Mouse (Mus musculus) forebrain, embryonic 12.5 days (tissue): ENCODE data around the gene Tulp3. TPM values are rescaled to one million over a fixed set of nuclear protein-coding genes. Genes with fewer than 3 reads are reported as not detected.
A peak's percentile ranks its signal among the peaks of the same experiment; 100 is the strongest.

Source experiments
- ATAC-seq: fragments of 200-750 bp; cut with Nextera tagmentation; 2 replicates; pipeline ENCODE4 v1.8.0; 2017; ENCODE audit warnings: moderate TSS enrichment; ENCODE audit not compliant: low FRiP score
- H3K27ac ChIP-seq: fragments of 300-500 bp; sonication (generic); 2 replicates; pipeline ENCODE4 v1.5.1; 2016; ENCODE audit warnings: mild to moderate bottlenecking
- H3K27me3 ChIP-seq: fragments of 300-500 bp; sonication (generic); 2 replicates; pipeline ENCODE4 v1.6.1; 2016; ENCODE audit warnings: mild to moderate bottlenecking
- H3K36me3 ChIP-seq: fragments of 300-500 bp; sonication (generic); replicated peaks from 2 replicates; pipeline ENCODE4 v1.6.1; 2016; ENCODE audit warnings: mild to moderate bottlenecking
- H3K4me1 ChIP-seq: fragments of 300-500 bp; sonication (generic); 2 replicates; pipeline ENCODE4 v1.6.1; 2016
- H3K4me2 ChIP-seq: fragments of 300-500 bp; sonication (generic); 2 replicates; pipeline ENCODE4 v1.6.1; 2016; ENCODE audit warnings: mild to moderate bottlenecking, moderate library complexity
- H3K4me3 ChIP-seq: fragments of 300-500 bp; sonication (generic); replicated peaks from 2 replicates; pipeline ENCODE4 v1.5.1; 2016; ENCODE audit warnings: mild to moderate bottlenecking
- H3K9ac ChIP-seq: fragments of 300-500 bp; sonication (generic); 2 replicates; pipeline ENCODE4 v1.6.1; 2016; ENCODE audit warnings: mild to moderate bottlenecking
- H3K9me3 ChIP-seq: fragments of 300-500 bp; sonication (generic); 2 replicates; pipeline ENCODE4 v1.6.1; 2016
- WGBS: fragments of 180-500 bp; shearing (Covaris S2); methylation state at CpG from one replicate; pipeline ENCODE4 v1.1.7; 2016; 5-methylcytosine and 5-hydroxymethylcytosine counted together
- polyA plus RNA-seq: library from polyadenylated mRNA; unstranded; fragments of >200 nt; fragmentation: Nextera tagmentation; extraction: Ambion mirVana; gene quantifications from 2 replicates; pipeline ENCODE4 v1.2.1, GENCODE M21; 2016

The Tulp3 gene
- polyA plus RNA-seq, 1 experiment from 2014 or later, result 19.7 TPM

GRCm38 (mm10) chr6:128282126-128282525 is 73.5 kb downstream of the Tulp3 start:
- Histone ChIP-seq H3K4me1 (peaks cover 28% of the 10 kb centered on the region), H3K9me3 (no peaks in the 10 kb centered on the region), H3K36me3 (no peaks in the 10 kb centered on the region), H3K4me2 (no peak overlapping the region), H3K27ac (peak overlapping the region; percentile 46), H3K9ac (no peak overlapping the region), H3K4me3 (no peak overlapping the region), H3K27me3 (peaks cover 36% of the 10 kb centered on the region; the same call in 1 of the 2 replicates)
- 5% methylated on average over 3 of the region's 3 CpGs for WGBS
- ATAC-seq, result peak; percentile 88

- Histone ChIP-seq H3K4me1 (peaks cover 19% of the 10 kb centered on the region), H3K9me3 (no peaks in the 10 kb centered on the region), H3K9ac (no peak overlapping the region), H3K4me3 (no peak overlapping the region), H3K27me3 (peaks cover 27% of the 10 kb centered on the region; the same call in 1 of the 2 replicates), H3K27ac (no peak overlapping the region), H3K36me3 (no peaks in the 10 kb centered on the region), H3K4me2 (no peak overlapping the region)
- 58% methylated on average over 14 of the region's 14 CpGs for WGBS
- no peak for ATAC-seq
Measured at GRCm38 (mm10) chr6:128280472-128281145, 75.0 kb downstream of the Tulp3 start.

DNA sequence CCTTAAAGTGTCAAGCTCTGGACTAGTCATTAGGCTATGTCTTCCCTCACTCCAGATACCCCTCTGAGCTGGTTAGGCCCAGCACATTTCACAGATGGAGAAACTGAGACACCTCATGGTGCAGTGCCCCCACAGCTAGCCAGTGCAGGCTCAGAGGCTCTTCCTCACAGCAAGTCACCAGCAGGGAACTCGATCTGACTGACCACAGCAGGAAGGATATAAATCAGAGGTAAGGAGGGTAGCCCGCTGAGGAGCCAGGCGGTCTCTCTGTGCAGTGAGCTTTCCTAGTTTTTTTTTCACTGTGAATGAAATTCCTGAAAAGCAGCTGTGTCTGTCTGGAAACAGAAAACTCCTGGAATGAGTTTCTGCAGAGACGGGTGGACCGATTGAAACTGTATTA is 76.0 kb downstream of the Tulp3 start:
- Histone ChIP-seq H3K36me3 (no peaks in the 10 kb centered on the region), H3K4me3 (no peak overlapping the region), H3K27me3 (peaks cover 21% of the 10 kb centered on the region; the same call in 1 of the 2 replicates), H3K27ac (0 out of 2 replicates have a peak overlapping the region, but pooled peaks have one; percentile 31), H3K4me1 (peaks cover 18% of the 10 kb centered on the region), H3K4me2 (no peak overlapping the region), H3K9ac (no peak overlapping the region), H3K9me3 (no peaks in the 10 kb centered on the region)
- WGBS, result 63% methylated on average over 5 of the region's 5 CpGs
- no peak for ATAC-seq

DNA sequence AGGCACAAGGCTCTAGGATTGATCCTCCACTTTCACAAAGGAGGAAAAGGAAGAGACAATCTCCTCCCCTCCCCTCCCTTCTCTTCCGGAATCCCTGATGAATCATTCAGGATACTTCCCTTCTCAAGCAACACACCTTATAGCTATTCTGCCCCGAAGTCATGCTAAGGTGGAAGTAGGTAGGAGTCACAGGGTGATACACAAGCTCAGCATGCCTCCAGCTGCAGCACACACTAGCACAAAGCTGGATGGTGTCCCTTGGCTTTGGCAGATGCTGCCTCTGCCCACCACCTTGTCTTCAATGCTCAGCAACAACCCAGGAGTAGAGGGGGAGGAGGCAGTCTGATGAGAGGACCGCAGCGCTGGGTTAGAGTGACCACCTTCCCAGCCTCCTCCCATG is 76.6 kb downstream of the Tulp3 start:
- no peaks in the 10 kb centered on the region for H3K9me3 ChIP-seq
- H3K4me3 ChIP-seq, result no peak overlapping the region
- no peak for ATAC-seq
- H3K27ac ChIP-seq, result 0 out of 2 replicates have a peak overlapping the region, but pooled peaks have one; percentile 31
- H3K27me3 ChIP-seq, result peaks cover 19% of the 10 kb centered on the region; the same call in 1 of the 2 replicates
- no peak overlapping the region for H3K4me2 ChIP-seq
- 78% methylated on average over 4 of the region's 4 CpGs for WGBS
- no peaks in the 10 kb centered on the region for H3K36me3 ChIP-seq
- H3K4me1 ChIP-seq, result peaks cover 18% of the 10 kb centered on the region
- H3K9ac ChIP-seq, result no peak overlapping the region

DNA sequence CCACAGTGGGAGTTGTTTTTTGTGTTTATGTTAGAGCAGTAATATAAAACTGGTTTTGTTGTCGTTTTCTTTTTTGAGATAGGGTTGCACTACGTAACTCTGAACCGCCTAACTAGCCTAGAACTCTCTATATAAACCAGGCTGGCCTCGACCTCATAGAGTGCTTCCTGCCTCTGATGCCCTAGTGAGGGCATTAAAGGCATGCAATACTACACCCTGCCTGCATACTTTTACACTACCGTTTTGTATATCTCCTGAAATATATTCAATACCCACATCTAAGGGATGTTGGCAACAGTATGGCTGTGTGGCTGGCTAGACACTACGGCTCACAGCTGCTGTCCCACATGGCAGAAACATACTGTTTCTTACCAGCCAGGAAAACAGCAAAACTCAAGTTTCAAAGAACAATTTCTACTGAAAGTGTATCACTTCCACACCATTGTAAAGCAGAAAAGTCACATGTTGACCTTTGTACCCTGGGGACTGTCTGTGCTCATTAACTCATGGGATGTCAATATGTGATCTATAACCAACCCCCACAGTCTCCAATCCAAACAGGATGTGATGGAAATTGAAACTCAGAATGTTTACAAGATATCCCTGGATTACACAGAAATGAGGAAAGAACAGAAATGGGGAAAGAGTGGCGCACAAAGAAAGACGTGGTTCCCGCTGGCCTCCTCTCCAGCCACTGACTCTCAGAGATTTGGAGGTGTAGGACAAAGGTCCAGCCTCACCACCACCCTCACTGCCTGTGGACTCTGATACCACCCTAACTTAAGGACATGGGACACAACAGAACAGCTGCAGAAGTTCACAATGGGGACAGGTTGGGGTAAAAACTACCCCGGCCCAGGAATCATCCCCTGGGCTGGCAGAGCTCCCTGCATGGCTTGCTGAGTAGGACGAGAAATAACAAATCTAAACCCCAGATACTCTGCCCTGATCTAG is 78.2 kb downstream of the Tulp3 start:
- H3K9ac ChIP-seq, result no peak overlapping the region
- H3K4me3 ChIP-seq, result no peak overlapping the region
- no peak overlapping the region for H3K27ac ChIP-seq
- H3K9me3 ChIP-seq, result no peaks in the 10 kb centered on the region
- H3K36me3 ChIP-seq, result no peaks in the 10 kb centered on the region
- ATAC-seq, result no peak
- H3K4me2 ChIP-seq, result no peak overlapping the region
- 0 out of 2 replicates have a peak, but pooled peaks cover 13% of the 10 kb centered on the region for H3K27me3 ChIP-seq
- peaks cover 16% of the 10 kb centered on the region for H3K4me1 ChIP-seq
- 85% methylated on average over 11 of the region's 11 CpGs for WGBS

- Histone ChIP-seq H3K36me3 (no peaks in the 10 kb centered on the region), H3K4me1 (peaks cover 7% of the 10 kb centered on the region; the same call in 1 of the 2 replicates), H3K4me3 (no peak overlapping the region), H3K9ac (no peak overlapping the region), H3K27ac (no peak overlapping the region), H3K4me2 (no peak overlapping the region), H3K27me3 (0 out of 2 replicates have a peak, but pooled peaks cover 13% of the 10 kb centered on the region), H3K9me3 (no peaks in the 10 kb centered on the region)
- WGBS, result 91% methylated on average over 6 of the region's 6 CpGs
- no peak for ATAC-seq
Measured at GRCm38 (mm10) chr6:128276349-128276748, 79.3 kb downstream of the Tulp3 start.

GRCm38 (mm10) chr6:128275506-128276064 is 80.1 kb downstream of the Tulp3 start:
- 92% methylated on average over 8 of the region's 8 CpGs for WGBS
- Histone ChIP-seq H3K9ac (no peak overlapping the region), H3K36me3 (no peaks in the 10 kb centered on the region), H3K27ac (no peak overlapping the region), H3K4me3 (no peak overlapping the region), H3K4me1 (no peaks in the 10 kb centered on the region), H3K9me3 (no peaks in the 10 kb centered on the region), H3K27me3 (0 out of 2 replicates have a peak, but pooled peaks cover 10% of the 10 kb centered on the region), H3K4me2 (no peak overlapping the region)
- ATAC-seq, result no peak

DNA sequence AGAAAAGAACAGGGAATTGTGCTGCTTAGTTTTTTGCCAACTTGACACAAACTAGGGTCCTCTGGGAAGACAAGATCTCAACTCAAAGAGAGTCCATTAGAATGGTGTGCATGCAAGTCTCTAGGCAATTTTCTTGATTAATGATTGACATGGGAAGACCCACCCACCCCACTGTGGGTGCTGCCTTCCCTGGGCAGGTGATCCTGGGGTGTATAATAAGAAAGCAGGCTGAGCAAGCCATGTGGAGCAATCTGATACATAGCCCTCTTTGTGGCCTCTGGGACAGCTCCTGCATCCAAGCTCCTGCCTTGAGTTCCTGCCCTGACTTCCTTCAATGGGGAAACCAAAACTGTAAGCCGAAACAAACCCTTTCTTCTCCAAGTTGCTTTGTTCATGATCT is 82.1 kb downstream of the Tulp3 start:
- no peak overlapping the region for H3K9ac ChIP-seq
- H3K4me3 ChIP-seq, result no peak overlapping the region
- no peaks in the 10 kb centered on the region for H3K9me3 ChIP-seq
- no peak overlapping the region for H3K27ac ChIP-seq
- no peak overlapping the region for H3K4me2 ChIP-seq
- no peaks in the 10 kb centered on the region for H3K36me3 ChIP-seq
- no peaks in the 10 kb centered on the region for H3K27me3 ChIP-seq
- no peaks in the 10 kb centered on the region for H3K4me1 ChIP-seq
- 77% methylated on average over 1 of the region's 1 CpGs for WGBS
- ATAC-seq, result no peak

DNA sequence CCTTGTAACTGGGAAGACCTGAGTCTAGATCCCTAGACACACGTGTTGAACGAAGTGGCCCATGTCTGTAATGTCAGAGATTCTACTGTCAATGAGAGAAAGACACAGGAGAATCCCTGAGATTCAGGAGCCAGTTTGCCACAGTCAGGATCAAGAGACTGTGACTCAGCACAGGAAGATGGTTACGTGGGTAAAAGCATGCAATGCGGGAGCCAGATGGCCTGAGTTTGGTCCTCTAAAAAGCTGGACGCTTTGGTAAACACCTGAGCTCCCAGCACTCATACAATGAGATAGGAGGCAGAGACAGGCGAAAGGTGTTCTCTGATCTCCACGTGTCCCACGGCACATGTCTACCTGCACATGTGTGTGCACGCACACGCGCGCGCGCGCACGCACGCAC is 82.9 kb downstream of the Tulp3 start:
- Histone ChIP-seq H3K9me3 (no peaks in the 10 kb centered on the region), H3K27me3 (no peaks in the 10 kb centered on the region), H3K4me2 (no peak overlapping the region), H3K9ac (no peak overlapping the region), H3K27ac (no peak overlapping the region), H3K4me1 (no peaks in the 10 kb centered on the region), H3K4me3 (no peak overlapping the region), H3K36me3 (no peaks in the 10 kb centered on the region)
- no peak for ATAC-seq
- 96% methylated on average over 17 of the region's 17 CpGs for WGBS

Other genes starting within 250 kb of the Tulp3 start
- 30.1 and 34.5 TPM in 2 replicates for gene Tspan9, start 212.3 kb downstream of the Tulp3 start, polyA plus RNA-seq
- gene Tead4, start 55.0 kb downstream of the Tulp3 start, polyA plus RNA-seq, result 0.85 and 0.88 TPM in 2 replicates
- gene Rhno1, start 7.1 kb upstream of the Tulp3 start, polyA plus RNA-seq, result 178 and 183 TPM in 2 replicates
- gene Foxm1, start 7.1 kb upstream of the Tulp3 start, polyA plus RNA-seq, result 74.6 and 86.2 TPM in 2 replicates
- 0.88 and 1.0 TPM in 2 replicates for gene Tex52, start 19.6 kb upstream of the Tulp3 start, polyA plus RNA-seq
- gene Gm44596, start 19.7 kb upstream of the Tulp3 start, polyA plus RNA-seq, result not detected in 2 replicates
- 3.6 and 3.9 TPM in 2 replicates for gene Nrip2, start 43.4 kb upstream of the Tulp3 start, polyA plus RNA-seq
- gene Itfg2, start 69.1 kb upstream of the Tulp3 start, polyA plus RNA-seq, result 34.7 and 37.2 TPM in 2 replicates
- gene Fkbp4, start 82.8 kb upstream of the Tulp3 start, polyA plus RNA-seq, result 525 and 564 TPM in 2 replicates
- gene Pzp, start 170.9 kb upstream of the Tulp3 start, polyA plus RNA-seq, result 0.04 TPM in 1 of 2 replicates, not detected in the other
- gene A2ml1, start 225.8 kb upstream of the Tulp3 start, polyA plus RNA-seq, result 0.57 and 1.2 TPM in 2 replicates